Mouse (Mus musculus) ES-Bruce4 (cell line): Measurements from ENCODE around the gene Lpp.

Experiments
- CTCF ChIP-seq: IDR thresholded peaks from one replicate; pipeline ENCODE4 v1.8.1; 2011; ENCODE audit warnings: low read depth, low read length
- POLR2A ChIP-seq: IDR thresholded peaks from one replicate; pipeline ENCODE4 v1.8.1; 2011; ENCODE audit warnings: low read length; ENCODE audit not compliant: insufficient read depth

GRCm38 (mm10) chr16:24875661-24876060 lies 482.4 kb downstream of the Lpp start:
- no peak for TF ChIP-seq CTCF
- TF ChIP-seq POLR2A: no peak
